26 mouse cellular contexts compared by ENCODE assay signal in genomic region chr4:40160591-40161434, GRCm38 (mm10). TPM values are rescaled to one million over a fixed set of nuclear protein-coding genes. Genes with fewer than 3 reads are reported as not detected.
DNase-seq lines count a peak whose midpoint lies in the region; ATAC-seq and TF ChIP-seq lines count a peak whose summit lies in the region.
"Had no signal": no experiment of that assay in that cellular context is flagged by ENCODE, and none has a peak within 500 bp of the region (broad histone marks: within the 10 kb centered on the region; RNA-seq: fewer than 3 reads in every experiment).

No protein-coding gene starts in this region.

- 98% methylated on average over 8 of the region's 8 CpGs for WGBS in hindbrain, postnatal 0 days
- WGBS in hindbrain, embryonic 14.5 days, result 95% methylated on average over 8 of the region's 8 CpGs
- WGBS in liver, postnatal 0 days (ENCODE audit: insufficient replicate concordance), result 82% methylated on average over 8 of the region's 8 CpGs
- WGBS in liver, embryonic 12.5 days (ENCODE audit: insufficient replicate concordance), result 80% methylated on average over 8 of the region's 8 CpGs

- no peak overlapping the region for H3K4me2 ChIP-seq in hindbrain, postnatal 0 days (ENCODE audit: low read depth, low read length)
- H3K4me2 ChIP-seq in hindbrain, embryonic 14.5 days (replicated peaks), result no peak overlapping the region
- H3K4me2 ChIP-seq in liver, postnatal 0 days (ENCODE audit: low read depth, low read length), result no peak overlapping the region
- H3K4me2 ChIP-seq in liver, embryonic 12.5 days, result no peak overlapping the region
- H3K4me2 ChIP-seq: embryonic facial prominence, embryonic 12.5 days; forebrain, embryonic 13.5 days; heart, embryonic 12.5 days; neural tube, embryonic 13.5 days had no signal

- H3K9ac ChIP-seq in hindbrain, postnatal 0 days (replicated peaks; ENCODE audit: low read length), result no peak overlapping the region
- H3K9ac ChIP-seq in hindbrain, embryonic 14.5 days, result no peak overlapping the region
- H3K9ac ChIP-seq in liver, postnatal 0 days (replicated peaks), result no peak overlapping the region
- no peak overlapping the region for H3K9ac ChIP-seq in liver, embryonic 12.5 days
- H3K9ac ChIP-seq: embryonic facial prominence, embryonic 12.5 days; forebrain, embryonic 13.5 days; heart, embryonic 12.5 days; neural tube, embryonic 13.5 days had no signal

- TF ChIP-seq EP300 in liver, postnatal 0 days (IDR thresholded peaks at IDR 0.05; ENCODE audit: low read depth), result peak; percentile 63

- H3K27ac ChIP-seq in hindbrain, postnatal 0 days, result no peak overlapping the region
- H3K27ac ChIP-seq in hindbrain, embryonic 14.5 days, result no peak overlapping the region
- peak overlapping the region; percentile 52 for H3K27ac ChIP-seq in liver, postnatal 0 days (ENCODE audit: low read depth)
- no peak overlapping the region for H3K27ac ChIP-seq in liver, embryonic 12.5 days
- no peak overlapping the region for H3K27ac ChIP-seq in cortical plate, adult 2 months (ENCODE audit: insufficient read depth, low read length)
- H3K27ac ChIP-seq: embryonic facial prominence, embryonic 12.5 days; forebrain, embryonic 13.5 days; hindbrain, embryonic 10.5 days; left cerebral cortex, adult 2 months; neural tube, embryonic 13.5 days had no signal

- 0 out of 2 replicates have a peak, but pooled peaks have one; percentile 7 for TF ChIP-seq CTCF in hindbrain, postnatal 0 days (IDR thresholded peaks at IDR 0.05; ENCODE audit: low read depth)
- peak; percentile 44 for TF ChIP-seq CTCF in liver, postnatal 0 days (IDR thresholded peaks at IDR 0.05; ENCODE audit: low read depth)
- TF ChIP-seq CTCF in cortical plate, adult 2 months (IDR thresholded peaks at IDR 0.05; ENCODE audit: extremely low read depth, insufficient read depth, low read length), result peak; percentile 5; the same call in 1 of the 2 replicates

- no peak for DNase-seq in hindbrain, postnatal 0 days (ENCODE audit: low spot score)
- no peak for DNase-seq in hindbrain, embryonic 14.5 days (ENCODE audit: low spot score)
- DNase-seq in liver, postnatal 0 days, result peak; percentile 50
- DNase-seq in ES-CJ7 (ENCODE audit: low read depth, low spot score), result peak; percentile 26
- no peak for DNase-seq in lung, postnatal 36 days
- no peak for DNase-seq in spleen, postnatal 4 days (ENCODE audit: low spot score in 2 of 2)
- DNase-seq: adrenal gland, adult 8-10 months; cerebellum, adult 11-12 months; cerebellum, postnatal 14 days; heart, postnatal 10 days; kidney, adult 8-10 months; kidney, postnatal 14 days; lung, postnatal 10 days; midbrain, embryonic 14.5 days; retina, postnatal 1 day had no signal

- H3K4me3 ChIP-seq in hindbrain, postnatal 0 days (ENCODE audit: low read length), result no peak overlapping the region
- H3K4me3 ChIP-seq in hindbrain, embryonic 14.5 days (replicated peaks; ENCODE audit: low read length), result no peak overlapping the region
- H3K4me3 ChIP-seq in liver, postnatal 0 days (ENCODE audit: low read depth, low read length), result no peak overlapping the region
- H3K4me3 ChIP-seq in liver, embryonic 12.5 days, result no peak overlapping the region
- no peak overlapping the region for H3K4me3 ChIP-seq in cortical plate, adult 2 months (ENCODE audit: insufficient read depth, low read length)
- H3K4me3 ChIP-seq: embryonic facial prominence, embryonic 12.5 days; forebrain, embryonic 13.5 days; heart, embryonic 12.5 days; hindbrain, embryonic 10.5 days; left cerebral cortex, adult 2 months; myocyte; neural tube, embryonic 13.5 days had no signal

- H3K36me3 ChIP-seq in hindbrain, postnatal 0 days (ENCODE audit: insufficient read depth, low read length), result 0 out of 2 replicates have a peak, but pooled peaks cover 6% of the 10 kb centered on the region
- H3K36me3 ChIP-seq in hindbrain, embryonic 14.5 days (replicated peaks; ENCODE audit: control insufficient read depth, insufficient read depth), result peaks cover 11% of the 10 kb centered on the region
- H3K36me3 ChIP-seq in liver, postnatal 0 days (replicated peaks; ENCODE audit: insufficient read depth, low read length), result peaks cover 12% of the 10 kb centered on the region
- H3K36me3 ChIP-seq in liver, embryonic 12.5 days, result peaks cover 17% of the 10 kb centered on the region

- H3K4me1 ChIP-seq in hindbrain, postnatal 0 days (ENCODE audit: insufficient read depth, low read length), result no peaks in the 10 kb centered on the region
- H3K4me1 ChIP-seq in hindbrain, embryonic 14.5 days (replicated peaks; ENCODE audit: control insufficient read depth, insufficient read depth, low read length), result no peaks in the 10 kb centered on the region
- peaks cover 18% of the 10 kb centered on the region for H3K4me1 ChIP-seq in liver, postnatal 0 days (ENCODE audit: insufficient read depth)
- peaks cover 11% of the 10 kb centered on the region for H3K4me1 ChIP-seq in liver, embryonic 12.5 days
- peaks cover 2% of the 10 kb centered on the region; the same call in 1 of the 2 replicates for H3K4me1 ChIP-seq in cortical plate, adult 2 months (ENCODE audit: control insufficient read depth, insufficient read depth, low read length)
- H3K4me1 ChIP-seq: forebrain, embryonic 13.5 days; hindbrain, embryonic 10.5 days; neural tube, embryonic 13.5 days had no signal

- H3K27me3 ChIP-seq in hindbrain, postnatal 0 days (ENCODE audit: insufficient read depth, low read length), result no peaks in the 10 kb centered on the region
- H3K27me3 ChIP-seq in hindbrain, embryonic 14.5 days (ENCODE audit: control insufficient read depth, insufficient read depth, low read length), result no peaks in the 10 kb centered on the region
- H3K27me3 ChIP-seq in liver, postnatal 0 days (ENCODE audit: insufficient read depth, low read length), result no peaks in the 10 kb centered on the region
- no peaks in the 10 kb centered on the region for H3K27me3 ChIP-seq in liver, embryonic 12.5 days (replicated peaks)
- H3K27me3 ChIP-seq: embryonic facial prominence, embryonic 12.5 days; forebrain, embryonic 13.5 days; heart, embryonic 12.5 days; neural tube, embryonic 13.5 days; Patski had no signal

- no peak for TF ChIP-seq POLR2A in cortical plate, adult 2 months (IDR thresholded peaks at IDR 0.05; ENCODE audit: extremely low read depth, insufficient read depth, low read length)

- H3K9me3 ChIP-seq in hindbrain, postnatal 0 days (ENCODE audit: low read length), result no peaks in the 10 kb centered on the region
- no peaks in the 10 kb centered on the region for H3K9me3 ChIP-seq in hindbrain, embryonic 14.5 days (ENCODE audit: control insufficient read depth, low read length)
- no peaks in the 10 kb centered on the region for H3K9me3 ChIP-seq in liver, postnatal 0 days (ENCODE audit: low read length)
- peaks cover 9% of the 10 kb centered on the region; the same call in 1 of the 2 replicates for H3K9me3 ChIP-seq in liver, embryonic 12.5 days (replicated peaks)
- H3K9me3 ChIP-seq: embryonic facial prominence, embryonic 12.5 days; neural tube, embryonic 13.5 days had no signal

- no peak for ATAC-seq in hindbrain, postnatal 0 days
- ATAC-seq in hindbrain, embryonic 14.5 days (ENCODE audit: low FRiP score), result no peak
- ATAC-seq in liver, postnatal 0 days, result peak; percentile 83
- no peak for ATAC-seq in liver, embryonic 12.5 days
- ATAC-seq: activated CD4-positive, CD25-positive, alpha-beta regulatory T cell, adult 4 months; forebrain, embryonic 13.5 days; Patski had no signal

RNA-seq across cellular contexts. Expression of gene Aco1, which starts 17.9 kb away (rescaled TPM):
- total RNA-seq in hindbrain, postnatal 0 days (2014; rRNA removed), result 54.7 and 57.0 TPM in 2 replicates
- polyA plus RNA-seq in hindbrain, postnatal 0 days (2015; fragmentation: Nextera tagmentation; extraction: Ambion mirVana), result 37.5 and 38.3 TPM in 2 replicates
- polyA plus RNA-seq in hindbrain, embryonic 14.5 days (2014; fragmentation: Nextera tagmentation; extraction: Ambion mirVana), result 46.0 and 49.4 TPM in 2 replicates
- 40.1 and 41.1 TPM in 2 replicates for polyA plus RNA-seq in liver, postnatal 0 days (2015; fragmentation: Nextera tagmentation; extraction: Ambion mirVana)
- 26.9 and 27.5 TPM in 2 replicates for polyA plus RNA-seq in liver, embryonic 12.5 days (2016; fragmentation: Nextera tagmentation; extraction: Ambion mirVana)
- polyA plus RNA-seq in cortical plate, adult 2 months (2012; rRNA removed), result 27.0 and 28.7 TPM in 2 replicates

Comparison
In these comparisons a context has a peak if more than half of its experiments do, and no peak if none do; other contexts are left out.
1. DNase-seq: peak in liver, postnatal 0 days (single experiment) and ES-CJ7 (single experiment); none in hindbrain, postnatal 0 days (single experiment), hindbrain, embryonic 14.5 days (single experiment), lung, postnatal 36 days (single experiment) and spleen, postnatal 4 days (0 of 2).
2. Peak in every context shown above with its lines, with median percentiles within 50 percentile points of each other: CTCF ChIP-seq.